Mouse (Mus musculus): Measurements from ENCODE around the gene Pamr1.

GRCm38 (mm10) chr2:102519956-102520355 lies 29.9 kb upstream of the Pamr1 start:
- TF ChIP-seq ZC3H11A (IDR thresholded peaks at IDR 0.05; ENCODE audit: low read depth, low read length) (no peak), CHD1 (IDR thresholded peaks at IDR 0.05; ENCODE audit: low read depth, low read length) (no peak), BHLHE40 (IDR thresholded peaks at IDR 0.05; ENCODE audit: borderline replicate concordance, low read depth, low read length) (no peak)

All from MEL (cell line).